Mouse (Mus musculus): ENCODE results near the gene Panx2. TPM values are rescaled to one million over a fixed set of nuclear protein-coding genes. Genes with fewer than 3 reads are reported as not detected.

Gene Panx2
- total RNA-seq, 2 experiments from 2014 or later = 3.4 to 3.5 TPM

DNA sequence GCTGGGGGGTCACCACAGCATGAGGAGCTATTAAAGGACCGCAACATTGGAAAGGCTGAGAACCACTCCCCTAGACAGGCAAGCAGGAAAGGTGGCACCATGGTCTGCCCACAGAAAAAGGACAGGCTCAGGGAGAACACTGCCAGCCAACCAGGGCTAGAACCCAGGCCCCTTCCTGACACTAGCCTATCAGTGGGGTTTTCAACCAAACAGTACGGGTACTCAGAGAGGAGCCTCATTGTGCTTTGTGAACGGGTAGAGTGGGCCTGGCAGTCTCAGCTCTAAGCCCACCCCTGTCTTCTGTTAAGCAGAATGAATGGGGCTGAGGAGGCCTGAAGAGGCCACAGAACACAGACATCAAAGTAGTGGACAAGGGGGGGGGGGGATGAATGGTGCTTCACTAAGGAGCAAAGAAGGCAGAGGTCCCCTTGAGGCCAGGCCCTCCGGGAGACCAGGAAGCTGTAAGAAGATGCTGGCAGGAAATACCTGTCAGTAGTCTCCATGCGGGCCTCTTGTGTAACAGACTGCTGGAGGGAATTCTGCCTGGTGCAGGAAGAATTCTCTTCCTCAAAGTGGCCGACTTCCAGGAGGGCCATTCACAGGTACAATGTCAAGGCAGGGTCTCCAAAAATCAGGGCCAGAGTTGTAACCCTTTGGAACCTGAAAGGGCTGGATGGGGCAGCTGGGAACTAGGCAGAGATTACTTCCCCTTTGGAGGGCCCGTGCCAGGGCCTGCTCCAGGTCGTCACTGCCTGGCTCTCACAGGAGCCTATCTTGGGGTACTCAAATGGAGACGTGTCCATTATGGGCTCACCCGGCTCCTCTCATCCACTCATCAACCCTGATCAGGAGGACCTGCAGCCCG lies 15.3 kb downstream of the Panx2 start, which contains the start of gene Trabd:
Trabd (plus strand) TSS at position 512 of the 865 bp plus-strand sequence.
- no peak for DNase-seq (ENCODE audit: low spot score in 2 of 2)

- DNase-seq (ENCODE audit: low spot score in 2 of 2) = peak; percentile 81 to 84
Observed at GRCm38 (mm10) chr15:89075478-89076147, 16.1 kb downstream of the Panx2 start.

- DNase-seq (ENCODE audit: low spot score in 2 of 2) = peak in 1 of 2 experiments; percentile 35
Observed at GRCm38 (mm10) chr15:89076156-89076731, 16.7 kb downstream of the Panx2 start.

DNA sequence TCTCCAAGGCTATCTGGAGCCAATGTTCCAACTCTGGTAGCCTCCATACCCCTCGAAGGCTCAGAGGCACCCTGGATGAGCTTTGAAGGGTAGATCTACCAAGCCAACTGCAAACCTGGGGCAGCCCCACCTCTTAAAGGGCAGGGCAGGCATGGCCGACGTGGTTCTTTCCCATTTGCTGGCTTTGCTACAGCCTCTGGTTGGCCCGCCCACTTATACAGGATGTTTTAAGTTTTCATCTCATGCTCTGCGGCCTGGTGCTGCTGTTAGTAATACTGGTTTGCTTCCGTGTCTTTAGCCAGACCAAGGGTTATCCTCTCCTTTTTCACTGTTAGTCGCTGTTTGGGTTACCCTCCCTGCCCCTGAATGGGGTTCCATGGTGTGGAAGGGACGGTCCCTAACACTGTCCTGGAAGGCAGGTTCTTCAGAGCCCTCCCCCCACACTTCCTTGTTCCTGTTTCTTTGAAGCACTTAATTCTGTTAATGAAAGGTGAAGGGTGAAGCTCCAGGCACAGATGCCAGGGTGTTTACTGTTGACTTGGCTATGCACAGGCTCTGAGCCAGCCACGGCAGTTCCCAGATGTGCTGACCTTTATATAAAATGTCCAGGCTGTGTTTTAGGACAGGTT lies 18.8 kb downstream of the Panx2 start:
- DNase-seq (ENCODE audit: low spot score in 2 of 2) = no peak

- DNase-seq (ENCODE audit: low spot score in 2 of 2) = no peak
Observed at GRCm38 (mm10) chr15:89083906-89084305, 24.4 kb downstream of the Panx2 start.

DNA sequence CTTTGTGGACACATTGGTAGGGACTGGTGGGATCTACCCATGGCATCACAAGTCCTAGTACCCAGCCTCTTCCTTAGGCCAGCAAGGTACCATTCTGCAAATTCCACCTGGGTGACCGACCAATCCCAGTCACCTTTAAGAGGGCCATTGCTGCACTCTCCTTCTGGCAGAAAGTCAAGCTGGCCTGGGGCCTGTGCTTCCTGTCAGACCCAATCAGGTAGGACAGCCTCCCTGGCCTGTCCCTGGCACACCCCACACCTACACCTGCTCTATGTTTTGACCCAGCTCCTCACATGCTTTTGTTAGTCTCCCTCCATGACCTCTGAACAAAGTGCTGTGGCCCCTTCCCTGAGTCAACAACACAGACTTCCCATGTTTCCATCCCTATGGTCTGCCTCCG lies 25.3 kb downstream of the Panx2 start:
- no peak for DNase-seq (ENCODE audit: low spot score in 2 of 2)

DNA sequence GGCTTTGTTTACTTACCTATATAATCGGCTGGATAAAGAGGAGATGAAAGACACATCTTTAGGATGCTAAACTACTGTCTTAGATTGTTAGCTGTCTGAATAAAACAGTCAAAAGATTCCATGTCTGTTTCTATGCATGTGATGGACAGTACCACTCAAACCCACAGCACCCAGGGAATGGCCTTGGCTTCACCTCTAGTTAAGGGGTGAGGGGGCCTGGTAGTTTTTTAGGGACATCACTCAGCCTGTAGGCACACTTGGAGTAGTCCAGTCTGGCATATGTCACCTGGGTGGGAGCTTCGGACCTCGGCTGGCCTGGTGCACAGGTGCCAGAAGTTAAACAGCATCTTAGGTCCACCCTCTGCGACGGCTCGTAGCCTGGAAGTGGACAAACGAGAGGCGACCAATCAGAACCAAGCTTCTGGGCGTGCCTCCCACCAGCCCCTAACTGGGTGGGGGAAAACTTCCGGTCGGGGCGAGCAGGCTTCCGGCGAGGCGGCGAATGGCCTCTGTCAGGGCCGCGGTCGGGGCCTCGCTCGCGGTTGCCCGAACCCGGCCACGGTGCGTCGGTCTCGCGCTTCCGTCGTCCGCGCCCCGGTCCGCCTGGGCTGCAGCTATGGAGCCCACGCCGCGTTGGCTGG lies 29.2 kb downstream of the Panx2 start, which contains the start of gene Selenoo:
Selenoo (plus strand) TSS at position 478 of the 641 bp plus-strand sequence.
- DNase-seq (ENCODE audit: low spot score in 2 of 2) = peak; percentile 80 to 84

DNA sequence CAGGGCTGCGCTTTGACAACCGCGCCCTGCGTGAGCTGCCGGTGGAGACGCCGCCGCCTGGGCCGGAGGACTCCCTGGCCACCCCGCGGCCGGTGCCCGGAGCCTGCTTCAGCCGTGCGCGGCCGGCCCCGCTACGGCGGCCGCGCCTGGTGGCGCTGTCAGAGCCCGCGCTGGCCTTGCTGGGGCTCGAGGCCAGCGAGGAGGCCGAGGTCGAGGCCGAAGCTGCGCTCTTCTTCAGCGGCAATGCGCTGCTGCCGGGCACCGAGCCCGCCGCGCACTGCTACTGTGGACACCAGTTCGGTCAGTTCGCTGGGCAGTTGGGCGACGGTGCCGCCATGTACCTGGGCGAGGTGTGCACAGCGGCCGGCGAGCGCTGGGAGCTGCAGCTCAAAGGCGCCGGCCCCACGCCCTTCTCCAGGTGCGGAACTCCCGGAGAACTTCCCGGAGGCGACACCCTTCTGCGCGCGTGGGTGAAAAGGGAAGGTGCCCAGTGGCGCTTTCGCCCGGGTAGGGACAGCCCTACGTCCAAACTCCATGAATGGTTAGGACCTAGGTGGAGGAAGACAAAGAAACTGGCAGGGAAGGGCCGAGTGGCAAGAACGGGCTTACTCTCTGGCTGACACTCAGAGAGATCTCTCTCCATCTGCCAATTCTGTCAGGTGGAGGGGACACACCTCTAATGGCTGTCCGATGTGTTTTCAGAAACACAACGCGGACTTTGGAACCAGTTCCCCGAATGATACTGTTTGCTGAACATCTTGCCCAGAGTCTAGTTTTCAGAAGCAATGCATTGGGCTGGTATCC lies 29.9 kb downstream of the Panx2 start:
- DNase-seq (ENCODE audit: low spot score in 2 of 2) = peak in 1 of 2 experiments; percentile 39

- DNase-seq (ENCODE audit: low spot score in 2 of 2) = no peak
Observed at GRCm38 (mm10) chr15:89090662-89091061, 31.1 kb downstream of the Panx2 start.

GRCm38 (mm10) chr15:89092181-89092580 lies 32.6 kb downstream of the Panx2 start:
- DNase-seq (ENCODE audit: low spot score in 2 of 2) = no peak

DNA sequence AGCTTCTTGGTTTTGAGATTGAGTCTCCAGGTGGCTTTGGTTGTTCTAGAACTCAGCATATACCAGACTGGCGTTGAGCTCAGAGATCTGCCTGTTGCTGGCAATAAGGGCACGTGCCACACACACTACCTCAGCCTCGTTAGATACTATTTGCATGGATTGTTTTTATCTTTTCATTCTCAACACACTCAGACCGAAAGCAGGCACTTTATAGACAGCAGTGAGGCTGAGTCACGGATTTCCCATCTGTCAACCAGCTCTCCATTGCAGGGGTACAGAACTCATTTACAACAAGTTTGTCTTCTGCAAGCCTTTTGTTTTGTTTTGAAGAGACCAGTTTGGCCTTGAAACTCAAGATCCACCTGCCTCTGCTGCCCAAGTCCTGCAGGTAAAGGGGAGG lies 37.9 kb downstream of the Panx2 start:
- DNase-seq (ENCODE audit: low spot score in 2 of 2) = no peak

DNA sequence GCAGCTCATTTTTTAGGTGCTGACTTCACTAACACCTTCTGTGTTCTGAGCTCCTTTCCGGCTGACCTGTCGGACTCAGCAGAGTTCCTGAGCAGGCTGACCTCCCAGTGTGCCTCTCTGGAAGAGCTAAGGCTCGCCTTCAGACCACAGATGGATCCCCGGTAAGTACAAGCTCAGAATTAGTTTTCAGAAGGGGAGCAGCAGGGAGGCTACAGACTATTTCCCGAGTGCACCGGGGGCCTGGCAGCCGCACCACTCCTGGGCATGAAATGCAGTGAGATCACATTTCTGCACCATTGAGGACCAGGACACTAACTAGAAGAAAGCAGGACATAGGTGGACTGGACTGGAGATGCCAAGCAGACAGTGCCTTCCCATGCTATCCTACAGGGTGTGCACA lies 39.1 kb downstream of the Panx2 start:
- DNase-seq (ENCODE audit: low spot score in 2 of 2) = no peak

- no peak for DNase-seq (ENCODE audit: low spot score in 2 of 2)
Observed at GRCm38 (mm10) chr15:89100823-89101222, 41.3 kb downstream of the Panx2 start.

DNA sequence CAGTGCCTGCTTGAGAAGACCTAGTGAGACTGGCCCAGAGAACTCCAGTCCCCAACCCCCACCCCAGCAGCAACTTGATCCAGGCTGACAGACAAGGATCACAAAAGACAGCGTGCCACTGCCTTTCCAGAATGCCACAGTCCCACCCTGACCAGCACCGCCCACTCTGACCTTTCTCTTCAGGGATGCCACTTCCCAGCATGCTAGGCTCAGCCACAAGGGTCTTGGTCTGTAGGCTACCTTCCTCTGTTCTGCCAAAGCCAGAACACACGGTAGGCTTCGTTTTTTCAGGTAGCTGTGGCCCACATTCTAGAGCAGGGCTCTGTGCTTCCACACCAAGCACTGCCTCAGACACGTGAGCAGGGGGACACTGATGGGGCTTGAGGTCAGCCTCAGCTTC lies 43.1 kb downstream of the Panx2 start:
- DNase-seq (ENCODE audit: low spot score in 2 of 2) = no peak

GRCm38 (mm10) chr15:89103921-89104320 lies 44.4 kb downstream of the Panx2 start:
- DNase-seq (ENCODE audit: low spot score in 2 of 2) = no peak

- no peak for DNase-seq (ENCODE audit: low spot score in 2 of 2)
Observed at GRCm38 (mm10) chr15:89104425-89104824, 44.9 kb downstream of the Panx2 start.

DNA sequence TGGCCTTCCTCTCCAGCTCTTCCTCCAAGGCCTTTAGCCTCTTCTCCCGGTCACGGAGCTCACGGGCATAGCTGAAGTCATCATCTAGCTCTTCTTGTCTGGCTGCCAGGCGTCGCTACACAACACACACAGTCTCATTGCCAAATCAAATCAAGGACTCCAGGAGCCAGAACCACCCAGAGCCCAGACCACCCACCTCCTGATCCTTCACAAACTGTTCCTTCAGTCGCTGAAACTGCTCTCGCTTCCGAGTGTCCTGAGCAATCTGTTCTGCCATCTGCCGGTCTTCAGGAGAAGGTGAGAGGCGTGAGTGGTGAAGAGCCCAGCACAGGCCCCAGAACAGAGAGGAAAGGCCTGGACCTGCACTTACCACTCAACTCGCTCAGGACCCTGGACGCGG lies 46.5 kb downstream of the Panx2 start:
- no peak for DNase-seq (ENCODE audit: low spot score in 2 of 2)

GRCm38 (mm10) chr15:89106976-89107375 lies 47.4 kb downstream of the Panx2 start:
- DNase-seq (ENCODE audit: low spot score in 2 of 2) = no peak

DNA sequence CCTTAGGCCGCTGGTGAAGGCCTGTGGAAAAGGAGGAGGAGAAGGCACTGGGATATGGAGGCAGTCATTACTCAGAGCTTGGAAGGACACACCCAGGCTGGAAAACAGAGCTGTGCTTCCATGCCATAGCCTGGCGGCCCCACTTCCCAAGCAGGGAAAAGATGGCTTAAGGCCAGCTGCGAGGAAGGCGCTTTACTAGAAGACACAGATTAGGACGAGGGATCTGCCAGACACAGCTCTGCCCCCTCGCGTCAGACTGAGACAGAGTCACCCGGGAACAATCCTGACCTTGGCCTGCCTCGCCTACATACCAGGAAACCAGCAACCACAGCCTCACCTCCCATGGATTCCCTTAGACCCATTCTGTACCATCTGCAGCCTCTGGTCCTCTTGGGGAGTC lies 50.6 kb downstream of the Panx2 start:
- DNase-seq (ENCODE audit: low spot score in 2 of 2) = peak in 1 of 2 experiments; percentile 46

DNA sequence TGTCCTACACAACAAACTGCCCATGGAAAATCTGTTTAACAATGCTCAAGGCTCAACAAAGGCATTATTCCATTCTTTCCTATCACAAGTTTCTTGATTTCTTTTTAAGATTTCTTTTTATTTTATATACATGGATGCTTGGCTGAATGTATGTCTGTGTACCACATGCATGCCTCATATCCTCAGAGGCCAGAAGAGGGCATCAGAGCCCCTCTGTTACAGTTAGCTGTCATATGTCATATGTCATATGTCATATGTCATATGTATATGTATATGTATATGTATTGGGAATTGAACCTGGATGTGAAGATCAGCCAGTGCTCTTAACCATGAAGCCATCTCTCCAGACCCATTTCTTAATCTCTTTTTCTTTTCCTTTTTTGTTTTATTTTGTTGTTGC lies 58.5 kb downstream of the Panx2 start:
- no peak for DNase-seq (ENCODE audit: low spot score in 2 of 2)

All from adrenal gland, postnatal 4 days (tissue).